Mouse (Mus musculus) cerebellum, adult 9-10 months (tissue): ENCODE measurements at regions not wholly inside any gene's neighbourhood (a gene's known extent, or its start where the extent isn't known, plus 50 kb on each side); places are given as distances from the start of the nearest gene placed in this dataset.

Experiments
- DNase-seq: peaks from one replicate; pipeline ENCODE4 v3.0.0; 2022

- DNase-seq, result no peak
Measured at GRCm38 (mm10) chr14:100867790-100868189, 332.3 kb downstream of the Prr30 start.

GRCm38 (mm10) chr14:100864792-100865191 lies 335.3 kb downstream of the Prr30 start:
- no peak for DNase-seq

- no peak for DNase-seq
Measured at GRCm38 (mm10) chr14:100864164-100864563, 336.0 kb downstream of the Prr30 start.

- peak; percentile 11 for DNase-seq
Measured at GRCm38 (mm10) chr14:100842828-100843227, 357.3 kb downstream of the Prr30 start.
